Mouse (Mus musculus) brain, embryonic 14.5 days (tissue): ENCODE results near the gene Slc50a1.

Experiments used
- CTCF ChIP-seq: fragments of 200-500 bp; IDR thresholded peaks from 2 replicates; pipeline ENCODE4 v1.5.1; 2012; ENCODE audit warnings: inconsistent platforms, mild to moderate bottlenecking, moderate library complexity, borderline replicate concordance; ENCODE audit not compliant: insufficient read depth, insufficient read length; ENCODE audit errors: extremely low read depth
- POLR2A ChIP-seq: fragments of 200-500 bp; IDR thresholded peaks from 2 replicates; pipeline ENCODE4 v1.6.1; 2012; ENCODE audit warnings: mild to moderate bottlenecking, inconsistent platforms, borderline replicate concordance; ENCODE audit not compliant: poor library complexity, insufficient read depth, insufficient read length, severe bottlenecking; ENCODE audit errors: extremely low read depth

- TF ChIP-seq CTCF, result no peak
- TF ChIP-seq POLR2A, result no peak
Observed at GRCm38 (mm10) chr3:89247466-89247865, 22.9 kb downstream of the Slc50a1 start.
